Mouse (Mus musculus): ENCODE measurements around the gene Asic2.

GRCm38 (mm10) chr11:81802614-81803013 lies 165.6 kb downstream of the Asic2 start:
- TF ChIP-seq CTCF (IDR thresholded peaks at IDR 0.05; ENCODE audit: low read depth) (no peak), EP300 (IDR thresholded peaks at IDR 0.05; ENCODE audit: low read depth) (no peak)
